In the genomic region with DNA sequence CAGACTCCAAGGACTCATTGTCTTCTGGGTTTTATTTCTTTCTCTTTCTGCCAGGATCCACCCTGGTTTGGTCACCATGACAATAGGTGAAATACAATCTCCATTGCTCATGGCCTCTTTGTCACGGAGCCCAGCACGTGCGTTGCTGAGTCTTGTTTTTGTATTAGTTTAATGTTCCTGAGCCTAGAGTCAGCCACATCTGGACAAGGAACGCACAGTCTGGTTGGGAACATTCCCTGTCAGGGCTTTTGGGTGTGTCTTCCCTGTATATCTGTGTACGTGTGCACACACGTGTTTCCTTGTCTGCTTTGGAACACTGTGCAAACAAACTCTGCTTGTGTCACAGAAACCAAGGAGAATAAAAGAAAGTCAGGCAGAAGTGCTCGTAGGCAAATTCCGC, we compare ENCODE assay signal across 13 mouse cellular contexts.
DNase-seq lines count a peak whose midpoint lies in the region; TF ChIP-seq lines count a peak whose summit lies in the region.
"Had no signal": no experiment of that assay in that cellular context is flagged by ENCODE, and none has a peak within 500 bp of the region (broad histone marks: within the 10 kb centered on the region; RNA-seq: fewer than 3 reads in every experiment).

No protein-coding gene starts in this region.

- no peak for TF ChIP-seq POLR2A in myocyte (IDR thresholded peaks at IDR 0.05; ENCODE audit: insufficient read length, low read depth)

- H3K4me2 ChIP-seq in myocyte (ENCODE audit: low read depth), result peak overlapping the region; percentile 37
- H3K4me2 ChIP-seq: liver, embryonic 15.5 days had no signal

- H3ac ChIP-seq in myocyte (ENCODE audit: control insufficient read depth, insufficient read length), result no peak overlapping the region

- intact Hi-C loops in gastrocnemius, postnatal 36 days (cut with DNase I), result no loop called here

- no peaks in the 10 kb centered on the region for H3K36me3 ChIP-seq in myocyte (ENCODE audit: control insufficient read depth, insufficient read depth)
- H3K36me3 ChIP-seq: liver, embryonic 15.5 days had no signal

- H3K27me3 ChIP-seq in myocyte (ENCODE audit: control insufficient read depth, insufficient read depth, insufficient read length), result no peaks in the 10 kb centered on the region
- H3K27me3 ChIP-seq: CH12.LX; liver, embryonic 15.5 days had no signal

- H3K4me3 ChIP-seq in myocyte, result no peak overlapping the region
- H3K4me3 ChIP-seq: erythroblast, embryonic 14.5 days; liver, embryonic 15.5 days had no signal

- no peaks in the 10 kb centered on the region for H3K79me2 ChIP-seq in myocyte (ENCODE audit: control insufficient read depth, insufficient read depth)

- DNase-seq in lung, postnatal 25 days (ENCODE audit: low spot score), result peak; percentile 15
- DNase-seq in lung, postnatal 10 days, result no peak
- DNase-seq in fibroblast of lung, adult 2 months (ENCODE audit: low read depth), result peak; percentile 27
- DNase-seq in gastrocnemius, postnatal 36 days, result peak; percentile 53 to 72
- no peak for DNase-seq in thymus, postnatal 36 days
- no peak for DNase-seq in adrenal gland, adult 8-10 months
- DNase-seq in layer of hippocampus, postnatal 36 days, result no peak
- DNase-seq: cerebellum, adult 18-20 months; left cerebral cortex, postnatal 4 days had no signal

TF ChIP-seq in myocyte, 11 proteins besides CTCF, POLR2A, EP300 and RAD21:
- TF ChIP-seq SRF (IDR thresholded peaks at IDR 0.05; ENCODE audit: control insufficient read depth, insufficient read length, low read depth), result no peak
- no peak for TF ChIP-seq POLR2AphosphoS2 (IDR thresholded peaks at IDR 0.05; ENCODE audit: insufficient read length, low read depth)
- no peak for TF ChIP-seq TCF12 (IDR thresholded peaks at IDR 0.05; ENCODE audit: insufficient read depth, poor library complexity, severe bottlenecking)
- no peak for TF ChIP-seq MYOD1 (IDR thresholded peaks at IDR 0.05; ENCODE audit: control insufficient read depth in 1 of 3, insufficient read length in 2 of 3, low read depth in 2 of 3)
TF ChIP-seq in myocyte: peak in this region for 0.

Comparison
In these comparisons a context has a peak if more than half of its experiments do, and no peak if none do; other contexts are left out.
1. DNase-seq: peak in lung, postnatal 25 days (single experiment), fibroblast of lung, adult 2 months (single experiment) and gastrocnemius, postnatal 36 days (2 of 2); none in lung, postnatal 10 days (single experiment), thymus, postnatal 36 days (0 of 2), adrenal gland, adult 8-10 months (single experiment) and layer of hippocampus, postnatal 36 days (0 of 2).